Mouse (Mus musculus) limb, embryonic 12.5 days (tissue): Measurements from ENCODE around the gene Eif3g. TPM values are rescaled to one million over a fixed set of nuclear protein-coding genes. Genes with fewer than 3 reads are reported as not detected.

Source experiments
- ATAC-seq: fragments of 200-750 bp; cut with Nextera tagmentation; 2 replicates; pipeline ENCODE4 v1.8.0; 2017; ENCODE audit warnings: low read depth, moderate TSS enrichment; ENCODE audit not compliant: insufficient number of reproducible peaks, insufficient read depth, low FRiP score, low TSS enrichment
- H3K27ac ChIP-seq: fragments of 300-500 bp; sonication (generic); 2 replicates; pipeline ENCODE4 v1.5.1; 2016; ENCODE audit warnings: mild to moderate bottlenecking, moderate library complexity
- H3K27me3 ChIP-seq: fragments of 300-500 bp; sonication (generic); 2 replicates; pipeline ENCODE4 v1.6.1; 2016; ENCODE audit warnings: mild to moderate bottlenecking, moderate library complexity
- H3K36me3 ChIP-seq: fragments of 300-500 bp; sonication (generic); 2 replicates; pipeline ENCODE4 v1.6.1; 2016; ENCODE audit warnings: mild to moderate bottlenecking, moderate library complexity
- H3K4me1 ChIP-seq: fragments of 300-500 bp; sonication (generic); replicated peaks from 2 replicates; pipeline ENCODE4 v1.6.1; 2016
- H3K4me2 ChIP-seq: fragments of 300-500 bp; sonication (generic); 2 replicates; pipeline ENCODE4 v1.6.1; 2016; ENCODE audit warnings: mild to moderate bottlenecking, moderate library complexity
- H3K4me3 ChIP-seq: fragments of 300-500 bp; sonication (generic); replicated peaks from 2 replicates; pipeline ENCODE4 v1.5.1; 2016; ENCODE audit warnings: mild to moderate bottlenecking
- H3K9ac ChIP-seq: fragments of 300-500 bp; sonication (generic); replicated peaks from 2 replicates; pipeline ENCODE4 v1.6.1; 2016; ENCODE audit warnings: mild to moderate bottlenecking, moderate library complexity
- H3K9me3 ChIP-seq: fragments of 300-500 bp; sonication (generic); 2 replicates; pipeline ENCODE4 v1.6.1; 2016; ENCODE audit warnings: mild to moderate bottlenecking, moderate library complexity
- WGBS: fragments of 180-500 bp; shearing (Covaris S2); methylation state at CpG from one replicate; pipeline ENCODE4 v1.1.7; 2016; 5-methylcytosine and 5-hydroxymethylcytosine counted together
- polyA plus RNA-seq: library from polyadenylated mRNA; unstranded; fragments of >200 nt; fragmentation: Nextera tagmentation; extraction: Ambion mirVana; gene quantifications from 2 replicates; pipeline ENCODE4 v1.2.1, GENCODE M21; 2016

Gene Eif3g
- polyA plus RNA-seq, 1 experiment from 2014 or later = 335 TPM

GRCm38 (mm10) chr9:20897736-20898510 is 500 bp downstream of the Eif3g start:
- peak overlapping the region; percentile 97 for H3K4me2 ChIP-seq
- peak overlapping the region; percentile 98 for H3K4me3 ChIP-seq
- H3K27ac ChIP-seq = peak overlapping the region; percentile 67; the same call in 1 of the 2 replicates
- peaks cover 43% of the 10 kb centered on the region for H3K36me3 ChIP-seq
- no peaks in the 10 kb centered on the region for H3K9me3 ChIP-seq
- no peaks in the 10 kb centered on the region for H3K27me3 ChIP-seq
- peak; percentile 28 for ATAC-seq
- 6% methylated on average over 24 of the region's 39 CpGs for WGBS
- peaks cover 11% of the 10 kb centered on the region for H3K4me1 ChIP-seq
- H3K9ac ChIP-seq = peak overlapping the region; percentile 94

- 91% methylated on average over 9 of the region's 9 CpGs for WGBS
- Histone ChIP-seq H3K4me3 (no peak overlapping the region), H3K9me3 (no peaks in the 10 kb centered on the region)
Observed at GRCm38 (mm10) chr9:20895382-20895781, 3.0 kb downstream of the Eif3g start.

GRCm38 (mm10) chr9:20894629-20895028 is 3.8 kb downstream of the Eif3g start:
- Histone ChIP-seq H3K4me2 (no peak overlapping the region), H3K9ac (no peak overlapping the region), H3K27me3 (no peaks in the 10 kb centered on the region), H3K36me3 (peaks cover 76% of the 10 kb centered on the region), H3K4me1 (peaks cover 11% of the 10 kb centered on the region), H3K27ac (no peak overlapping the region), H3K4me3 (no peak overlapping the region), H3K9me3 (no peaks in the 10 kb centered on the region)
- ATAC-seq = no peak
- WGBS = 90% methylated on average over 15 of the region's 15 CpGs

More at GRCm38 (mm10) chr9:20895382-20895781, 3.0 kb downstream of the Eif3g start:
- no peak for ATAC-seq
- H3K4me1 ChIP-seq = peaks cover 11% of the 10 kb centered on the region
- no peak overlapping the region for H3K27ac ChIP-seq
- H3K36me3 ChIP-seq = peaks cover 69% of the 10 kb centered on the region
- no peak overlapping the region for H3K9ac ChIP-seq
- H3K27me3 ChIP-seq = no peaks in the 10 kb centered on the region
- no peak overlapping the region for H3K4me2 ChIP-seq

- H3K9me3 ChIP-seq = no peaks in the 10 kb centered on the region
- H3K27ac ChIP-seq = no peak overlapping the region
- WGBS = 83% methylated on average over 13 of the region's 13 CpGs
- H3K4me2 ChIP-seq = no peak overlapping the region
- H3K36me3 ChIP-seq = peaks cover 82% of the 10 kb centered on the region
- no peaks in the 10 kb centered on the region for H3K27me3 ChIP-seq
- no peak for ATAC-seq
- H3K9ac ChIP-seq = no peak overlapping the region
- peaks cover 17% of the 10 kb centered on the region for H3K4me1 ChIP-seq
- H3K4me3 ChIP-seq = no peak overlapping the region
Observed at GRCm38 (mm10) chr9:20893590-20894343, 4.7 kb downstream of the Eif3g start.

- Histone ChIP-seq H3K4me2 (no peak overlapping the region), H3K9me3 (no peaks in the 10 kb centered on the region), H3K27me3 (no peaks in the 10 kb centered on the region), H3K9ac (no peak overlapping the region), H3K4me1 (peaks cover 17% of the 10 kb centered on the region), H3K36me3 (peaks cover 82% of the 10 kb centered on the region), H3K4me3 (no peak overlapping the region), H3K27ac (no peak overlapping the region)
- ATAC-seq = no peak
- WGBS = 63% methylated on average over 5 of the region's 5 CpGs
Observed at GRCm38 (mm10) chr9:20893069-20893468, 5.4 kb downstream of the Eif3g start.

- peaks cover 81% of the 10 kb centered on the region for H3K36me3 ChIP-seq
- H3K27ac ChIP-seq = no peak overlapping the region
- H3K4me2 ChIP-seq = no peak overlapping the region
- no peak for ATAC-seq
- peaks cover 10% of the 10 kb centered on the region for H3K4me1 ChIP-seq
- H3K27me3 ChIP-seq = no peaks in the 10 kb centered on the region
- no peak overlapping the region for H3K9ac ChIP-seq
- 75% methylated on average over 5 of the region's 5 CpGs for WGBS
- no peaks in the 10 kb centered on the region for H3K9me3 ChIP-seq
- no peak overlapping the region for H3K4me3 ChIP-seq
Observed at GRCm38 (mm10) chr9:20892104-20892653, 6.2 kb downstream of the Eif3g start.

- Histone ChIP-seq H3K4me1 (peaks cover 5% of the 10 kb centered on the region), H3K27me3 (no peaks in the 10 kb centered on the region), H3K4me2 (no peak overlapping the region), H3K27ac (no peak overlapping the region), H3K36me3 (peaks cover 74% of the 10 kb centered on the region), H3K4me3 (no peak overlapping the region), H3K9me3 (no peaks in the 10 kb centered on the region), H3K9ac (no peak overlapping the region)
- WGBS = 81% methylated on average over 26 of the region's 26 CpGs
- ATAC-seq = no peak
Observed at GRCm38 (mm10) chr9:20891339-20892103, 6.9 kb downstream of the Eif3g start.

GRCm38 (mm10) chr9:20890411-20890810 is 8.0 kb downstream of the Eif3g start:
- Histone ChIP-seq H3K9ac (no peak overlapping the region), H3K4me2 (no peak overlapping the region), H3K27me3 (no peaks in the 10 kb centered on the region), H3K36me3 (peaks cover 63% of the 10 kb centered on the region), H3K4me1 (peaks cover 5% of the 10 kb centered on the region), H3K4me3 (no peak overlapping the region), H3K27ac (no peak overlapping the region), H3K9me3 (no peaks in the 10 kb centered on the region)
- WGBS = 94% methylated on average over 5 of the region's 5 CpGs
- ATAC-seq = no peak

- Histone ChIP-seq H3K4me2 (peak overlapping the region; percentile 73), H3K9ac (no peak overlapping the region; the same call in 1 of the 2 replicates), H3K9me3 (peaks cover 6% of the 10 kb centered on the region; the same call in 1 of the 2 replicates), H3K27me3 (no peaks in the 10 kb centered on the region), H3K36me3 (peaks cover 53% of the 10 kb centered on the region), H3K4me3 (peak overlapping the region; percentile 94), H3K4me1 (peaks cover 5% of the 10 kb centered on the region), H3K27ac (no peak overlapping the region)
- WGBS = 85% methylated on average over 29 of the region's 29 CpGs
- ATAC-seq = no peak
Observed at GRCm38 (mm10) chr9:20889185-20890141, 9.0 kb downstream of the Eif3g start.

GRCm38 (mm10) chr9:20888386-20888765 is 10.0 kb downstream of the Eif3g start:
- Histone ChIP-seq H3K27me3 (no peaks in the 10 kb centered on the region), H3K4me2 (peak overlapping the region; percentile 73), H3K9me3 (peaks cover 6% of the 10 kb centered on the region; the same call in 1 of the 2 replicates), H3K36me3 (peaks cover 43% of the 10 kb centered on the region), H3K27ac (peak overlapping the region; percentile 93), H3K4me3 (peak overlapping the region; percentile 94), H3K9ac (peak overlapping the region; percentile 85), H3K4me1 (peaks cover 5% of the 10 kb centered on the region)
- 0% methylated on average over 30 of the region's 30 CpGs for WGBS
- peak; percentile 28; the same call in 1 of the 2 replicates for ATAC-seq
